In the genomic region with DNA sequence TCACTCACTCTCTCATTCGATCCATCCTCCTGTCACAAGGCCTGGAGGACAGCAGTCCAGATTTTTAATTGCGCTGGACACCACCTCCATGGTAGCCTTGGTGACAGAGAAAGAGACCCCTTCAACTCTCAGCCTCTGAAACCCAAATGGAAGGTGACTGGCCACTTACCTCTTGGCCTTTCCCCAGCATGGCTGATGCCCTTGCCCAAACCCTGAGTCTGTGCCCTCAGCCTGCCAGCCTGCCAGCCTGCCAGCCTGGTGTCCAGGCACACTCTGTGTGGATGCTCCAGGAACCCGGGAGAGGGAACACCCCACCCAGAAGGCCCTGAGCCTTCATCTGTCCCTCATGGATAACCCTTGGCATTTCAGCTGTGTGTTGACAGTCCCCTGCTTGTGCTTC, we compare ENCODE assay signal across 26 mouse cellular contexts. TPM values are rescaled to one million over a fixed set of nuclear protein-coding genes. Genes with fewer than 3 reads are reported as not detected.
DNase-seq lines count a peak whose midpoint lies in the region; ATAC-seq lines count a peak whose summit lies in the region.
"Had no signal": no experiment of that assay in that cellular context is flagged by ENCODE, and none has a peak within 500 bp of the region (broad histone marks: within the 10 kb centered on the region; RNA-seq: fewer than 3 reads in every experiment).

No protein-coding gene starts in this region.

- H3K36me3 ChIP-seq in forebrain, embryonic 14.5 days (ENCODE audit: control insufficient read depth, insufficient read depth, low read length) = no peaks in the 10 kb centered on the region
- H3K36me3 ChIP-seq in forebrain, embryonic 15.5 days = no peaks in the 10 kb centered on the region
- H3K36me3 ChIP-seq in midbrain, embryonic 16.5 days (ENCODE audit: control insufficient read depth, insufficient read depth, low read length) = no peaks in the 10 kb centered on the region
- H3K36me3 ChIP-seq in midbrain, embryonic 14.5 days (ENCODE audit: control insufficient read depth, insufficient read depth, low read length) = no peaks in the 10 kb centered on the region
- H3K36me3 ChIP-seq: embryonic facial prominence, embryonic 13.5 days; heart, embryonic 12.5 days; limb, embryonic 12.5 days had no signal

- DNase-seq in forebrain, embryonic 14.5 days (ENCODE audit: low spot score) = no peak
- no peak for DNase-seq in midbrain, embryonic 14.5 days
- peak; percentile 36 to 39 for DNase-seq in cerebellum, postnatal 10 days
- no peak for DNase-seq in urinary bladder, postnatal 10 days (ENCODE audit: low spot score)
- DNase-seq: adrenal gland, adult 2 months; gastrocnemius, postnatal 10 days; heart, adult 11 months; heart, postnatal 10 days; kidney, adult 9 months; kidney, postnatal 14 days; liver, postnatal 0 days; right cerebral cortex, postnatal 14 days; thymus, adult 2 months; thymus, postnatal 4 days had no signal

- 86% methylated on average over 3 of the region's 3 CpGs for WGBS in forebrain, embryonic 14.5 days
- WGBS in forebrain, embryonic 15.5 days = 89% methylated on average over 3 of the region's 3 CpGs
- 91% methylated on average over 3 of the region's 3 CpGs for WGBS in midbrain, embryonic 16.5 days
- 97% methylated on average over 3 of the region's 3 CpGs for WGBS in midbrain, embryonic 14.5 days

- H3K27ac ChIP-seq in forebrain, embryonic 14.5 days (ENCODE audit: low read depth, low read length) = no peak overlapping the region
- no peak overlapping the region for H3K27ac ChIP-seq in forebrain, embryonic 15.5 days (replicated peaks)
- no peak overlapping the region for H3K27ac ChIP-seq in midbrain, embryonic 16.5 days (ENCODE audit: low read length)
- H3K27ac ChIP-seq in midbrain, embryonic 14.5 days (replicated peaks; ENCODE audit: low read depth, low read length) = no peak overlapping the region
- H3K27ac ChIP-seq: embryonic facial prominence, embryonic 13.5 days; forebrain, embryonic 13.5 days; limb, embryonic 12.5 days; macrophage; stomach, postnatal 0 days had no signal

- H3K9ac ChIP-seq in forebrain, embryonic 14.5 days (ENCODE audit: low read length) = 0 out of 2 replicates have a peak overlapping the region, but pooled peaks have one; percentile 5
- no peak overlapping the region for H3K9ac ChIP-seq in forebrain, embryonic 15.5 days (replicated peaks)
- peak overlapping the region; percentile 30; the same call in 1 of the 2 replicates for H3K9ac ChIP-seq in midbrain, embryonic 16.5 days (ENCODE audit: low read depth, low read length)
- no peak overlapping the region for H3K9ac ChIP-seq in midbrain, embryonic 14.5 days (replicated peaks; ENCODE audit: low read length)
- H3K9ac ChIP-seq: heart, embryonic 12.5 days; limb, embryonic 12.5 days; liver, postnatal 0 days had no signal

- no peak overlapping the region for H3K4me2 ChIP-seq in forebrain, embryonic 14.5 days (ENCODE audit: low read length)
- no peak overlapping the region for H3K4me2 ChIP-seq in forebrain, embryonic 15.5 days (replicated peaks)
- H3K4me2 ChIP-seq in midbrain, embryonic 16.5 days (ENCODE audit: low read length) = no peak overlapping the region
- no peak overlapping the region for H3K4me2 ChIP-seq in midbrain, embryonic 14.5 days (ENCODE audit: low read length)
- H3K4me2 ChIP-seq: embryonic facial prominence, embryonic 13.5 days; forebrain, embryonic 13.5 days; heart, embryonic 12.5 days; limb, embryonic 12.5 days; liver, embryonic 11.5 days had no signal

- H3K9me3 ChIP-seq in forebrain, embryonic 14.5 days (replicated peaks; ENCODE audit: control insufficient read depth, low read length) = no peaks in the 10 kb centered on the region
- H3K9me3 ChIP-seq in forebrain, embryonic 15.5 days = no peaks in the 10 kb centered on the region
- no peaks in the 10 kb centered on the region for H3K9me3 ChIP-seq in midbrain, embryonic 16.5 days (replicated peaks; ENCODE audit: control insufficient read depth, low read length, poor library complexity, severe bottlenecking)
- no peaks in the 10 kb centered on the region for H3K9me3 ChIP-seq in midbrain, embryonic 14.5 days (ENCODE audit: control insufficient read depth, low read length)
- H3K9me3 ChIP-seq: embryonic facial prominence, embryonic 13.5 days; forebrain, embryonic 13.5 days; heart, embryonic 12.5 days; limb, embryonic 12.5 days had no signal

- no peak overlapping the region for H3K4me3 ChIP-seq in forebrain, embryonic 14.5 days (ENCODE audit: low read depth, low read length)
- no peak overlapping the region for H3K4me3 ChIP-seq in forebrain, embryonic 15.5 days
- H3K4me3 ChIP-seq in midbrain, embryonic 16.5 days (ENCODE audit: low read depth, low read length) = no peak overlapping the region
- no peak overlapping the region for H3K4me3 ChIP-seq in midbrain, embryonic 14.5 days (replicated peaks; ENCODE audit: low read depth, low read length)
- H3K4me3 ChIP-seq: embryonic facial prominence, embryonic 13.5 days; erythroblast, embryonic 14.5 days; forebrain, embryonic 13.5 days; heart, embryonic 12.5 days; limb, embryonic 12.5 days had no signal

- ATAC-seq in forebrain, embryonic 14.5 days = no peak
- ATAC-seq in forebrain, embryonic 15.5 days (replicated peaks) = no peak
- no peak for ATAC-seq in midbrain, embryonic 16.5 days
- no peak for ATAC-seq in midbrain, embryonic 14.5 days (ENCODE audit: low FRiP score, low TSS enrichment)
- no peak for ATAC-seq in CD4-positive, CD25-positive, alpha-beta regulatory T cell, adult 4 months
- ATAC-seq: forebrain, embryonic 13.5 days; liver, postnatal 0 days; lung, postnatal 0 days had no signal

- H3K27me3 ChIP-seq in forebrain, embryonic 14.5 days (replicated peaks; ENCODE audit: control insufficient read depth, insufficient read depth, low read length) = peaks cover 24% of the 10 kb centered on the region
- peaks cover 25% of the 10 kb centered on the region for H3K27me3 ChIP-seq in forebrain, embryonic 15.5 days
- peaks cover 21% of the 10 kb centered on the region for H3K27me3 ChIP-seq in midbrain, embryonic 16.5 days (ENCODE audit: control insufficient read depth, insufficient read depth, low read depth, low read length)
- H3K27me3 ChIP-seq in midbrain, embryonic 14.5 days (ENCODE audit: control insufficient read depth, insufficient read depth, low read length) = peaks cover 23% of the 10 kb centered on the region

- peaks cover 12% of the 10 kb centered on the region for H3K4me1 ChIP-seq in forebrain, embryonic 14.5 days (ENCODE audit: control insufficient read depth, insufficient read depth, low read length)
- peaks cover 45% of the 10 kb centered on the region for H3K4me1 ChIP-seq in forebrain, embryonic 15.5 days
- peaks cover 28% of the 10 kb centered on the region for H3K4me1 ChIP-seq in midbrain, embryonic 16.5 days (ENCODE audit: control insufficient read depth, insufficient read depth, low read length)
- peaks cover 23% of the 10 kb centered on the region for H3K4me1 ChIP-seq in midbrain, embryonic 14.5 days (ENCODE audit: control insufficient read depth, insufficient read depth, low read length)

RNA-seq across cellular contexts. Expression of a gene that starts 2.1 kb away (rescaled TPM):
- 4.0 and 4.1 TPM in 2 replicates for polyA plus RNA-seq in forebrain, embryonic 14.5 days (2014; fragmentation: Nextera tagmentation; extraction: Ambion mirVana)
- polyA plus RNA-seq in forebrain, embryonic 15.5 days (2015; fragmentation: Nextera tagmentation; extraction: Ambion mirVana) = 4.4 and 5.8 TPM in 2 replicates
- 3.1 and 3.2 TPM in 2 replicates for polyA plus RNA-seq in midbrain, embryonic 16.5 days (2015; fragmentation: Nextera tagmentation; extraction: Ambion mirVana)
- polyA plus RNA-seq in midbrain, embryonic 14.5 days (2014; fragmentation: Nextera tagmentation; extraction: Ambion mirVana) = 3.9 and 4.4 TPM in 2 replicates
- polyA plus RNA-seq in CD4-positive, CD25-positive, alpha-beta regulatory T cell, adult 4 months (2017; shearing (Covaris generic)) = 1 to 10 TPM; 1.4 to 2.7 TPM

RNA-seq across cellular contexts. Expression of a gene that starts 2.5 kb away (rescaled TPM):
- polyA plus RNA-seq in forebrain, embryonic 14.5 days (2014; fragmentation: Nextera tagmentation; extraction: Ambion mirVana) = 7.5 and 7.9 TPM in 2 replicates
- polyA plus RNA-seq in forebrain, embryonic 15.5 days (2015; fragmentation: Nextera tagmentation; extraction: Ambion mirVana) = 6.6 and 7.1 TPM in 2 replicates
- polyA plus RNA-seq in midbrain, embryonic 16.5 days (2015; fragmentation: Nextera tagmentation; extraction: Ambion mirVana) = 6.7 and 7.6 TPM in 2 replicates
- polyA plus RNA-seq in midbrain, embryonic 14.5 days (2014; fragmentation: Nextera tagmentation; extraction: Ambion mirVana) = 6.1 and 8.5 TPM in 2 replicates
- polyA plus RNA-seq in CD4-positive, CD25-positive, alpha-beta regulatory T cell, adult 4 months (2017; shearing (Covaris generic)) = 1 to 10 TPM; 1.7 to 3.1 TPM
- polyA plus RNA-seq: erythroblast, embryonic 14.5 days had no signal

RNA-seq across cellular contexts. Expression of a gene that starts 41.7 kb away (rescaled TPM):
- polyA plus RNA-seq in forebrain, embryonic 14.5 days (2014; fragmentation: Nextera tagmentation; extraction: Ambion mirVana) = 15.3 and 18.7 TPM in 2 replicates
- 18.9 and 19.0 TPM in 2 replicates for polyA plus RNA-seq in forebrain, embryonic 15.5 days (2015; fragmentation: Nextera tagmentation; extraction: Ambion mirVana)
- polyA plus RNA-seq in midbrain, embryonic 16.5 days (2015; fragmentation: Nextera tagmentation; extraction: Ambion mirVana) = 12.3 and 12.7 TPM in 2 replicates
- 9.4 and 10.8 TPM in 2 replicates for polyA plus RNA-seq in midbrain, embryonic 14.5 days (2014; fragmentation: Nextera tagmentation; extraction: Ambion mirVana)
- 10 to 100 TPM; 19.5 to 21.4 TPM for polyA plus RNA-seq in CD4-positive, CD25-positive, alpha-beta regulatory T cell, adult 4 months (2017; shearing (Covaris generic))

Comparison
In these comparisons a context has a peak if more than half of its experiments do, and no peak if none do; other contexts are left out.
1. H3K9ac ChIP-seq: peak in forebrain, embryonic 14.5 days (single experiment) and midbrain, embryonic 16.5 days (single experiment); none in forebrain, embryonic 15.5 days (single experiment) and midbrain, embryonic 14.5 days (single experiment).
2. DNase-seq: peak in cerebellum, postnatal 10 days (2 of 2); none in forebrain, embryonic 14.5 days (single experiment), midbrain, embryonic 14.5 days (single experiment) and urinary bladder, postnatal 10 days (single experiment).